Mouse (Mus musculus) testis, adult 2 months (tissue): Measurements from ENCODE around the gene Nifk. TPM values are rescaled to one million over a fixed set of nuclear protein-coding genes. Genes with fewer than 3 reads are reported as not detected.
A peak's percentile ranks its signal among the peaks of the same experiment; 100 is the strongest.

ENCODE experiments used
- H3K27ac ChIP-seq: fragments of 200-500 bp; 2 replicates; pipeline ENCODE4 v1.5.1; 2012; ENCODE audit warnings: low read depth, low read length; ENCODE audit not compliant: control insufficient read depth, insufficient read depth
- H3K27me3 ChIP-seq: fragments of 200-500 bp; 2 replicates; pipeline ENCODE4 v1.6.1; 2012; ENCODE audit warnings: mild to moderate bottlenecking, low read length, moderate library complexity; ENCODE audit not compliant: control insufficient read depth, insufficient read depth
- H3K36me3 ChIP-seq: fragments of 200-500 bp; 2 replicates; pipeline ENCODE4 v1.6.1; 2012; ENCODE audit warnings: mild to moderate bottlenecking, low read length; ENCODE audit not compliant: control insufficient read depth, insufficient read depth
- H3K4me1 ChIP-seq: fragments of 200-500 bp; 2 replicates; pipeline ENCODE4 v1.6.1; 2012; ENCODE audit warnings: low read length; ENCODE audit not compliant: control insufficient read depth, insufficient read depth
- H3K4me3 ChIP-seq: fragments of 200-500 bp; 2 replicates; pipeline ENCODE4 v1.5.1; 2012; ENCODE audit warnings: low read depth, mild to moderate bottlenecking, low read length, moderate library complexity, mixed read lengths; ENCODE audit not compliant: control insufficient read depth
- CTCF ChIP-seq: fragments of 200-500 bp; IDR thresholded peaks from 2 replicates; pipeline ENCODE4 v1.5.1; 2012; ENCODE audit warnings: low read depth, mild to moderate bottlenecking, inconsistent platforms, low read length, moderate library complexity; ENCODE audit not compliant: control insufficient read depth, insufficient read depth, insufficient replicate concordance
- POLR2A ChIP-seq: fragments of 200-500 bp; IDR thresholded peaks from 2 replicates; pipeline ENCODE4 v1.6.1; 2012; ENCODE audit warnings: low read depth, mild to moderate bottlenecking, inconsistent platforms, low read length, moderate library complexity; ENCODE audit not compliant: control insufficient read depth
- polyA plus RNA-seq: library from polyadenylated mRNA; depleted of rRNA; stranded (reverse); fragments of >200 nt; gene quantifications from 2 replicates; pipeline ENCODE4 v1.2.3, GENCODE M21; 2012; rRNA removed

The Nifk gene
- polyA plus RNA-seq: 5.4 and 6.8 TPM in 2 replicates

GRCm38 (mm10) chr1:118321661-118322201 is at the start of gene Nifk:
Nifk (plus strand) TSS chr1:118321839.
- TF ChIP-seq POLR2A: peak; percentile 59; the same call in 1 of the 2 replicates
- peak; percentile 69 for TF ChIP-seq CTCF
- Histone ChIP-seq H3K27me3 (no peaks in the 10 kb centered on the region), H3K27ac (peak within 1 kb of the TSS; percentile 93)

GRCm38 (mm10) chr1:118275139-118275538 is 46.5 kb upstream of the Nifk start:
- TF ChIP-seq CTCF (no peak), POLR2A (no peak)
- no peaks in the 10 kb centered on the region for H3K4me1 ChIP-seq
- H3K27ac ChIP-seq: no peak overlapping the region
- no peaks in the 10 kb centered on the region for H3K27me3 ChIP-seq
- H3K36me3 ChIP-seq: no peaks in the 10 kb centered on the region
- H3K4me3 ChIP-seq: no peak overlapping the region

More at GRCm38 (mm10) chr1:118321661-118322201, at the start of gene Nifk:
- Histone ChIP-seq H3K36me3 (no peaks in the 10 kb centered on the region), H3K4me3 (peak within 1 kb of the TSS; percentile 96), H3K4me1 (peaks cover 8% of the 10 kb centered on the region)

GRCm38 (mm10) chr1:118292291-118292690 is 29.3 kb upstream of the Nifk start:
- TF ChIP-seq CTCF: no peak
- TF ChIP-seq POLR2A: no peak
- no peaks in the 10 kb centered on the region for H3K4me1 ChIP-seq
- no peaks in the 10 kb centered on the region for H3K27me3 ChIP-seq
- H3K27ac ChIP-seq: no peak overlapping the region
- H3K36me3 ChIP-seq: no peaks in the 10 kb centered on the region
- no peak overlapping the region for H3K4me3 ChIP-seq

DNA sequence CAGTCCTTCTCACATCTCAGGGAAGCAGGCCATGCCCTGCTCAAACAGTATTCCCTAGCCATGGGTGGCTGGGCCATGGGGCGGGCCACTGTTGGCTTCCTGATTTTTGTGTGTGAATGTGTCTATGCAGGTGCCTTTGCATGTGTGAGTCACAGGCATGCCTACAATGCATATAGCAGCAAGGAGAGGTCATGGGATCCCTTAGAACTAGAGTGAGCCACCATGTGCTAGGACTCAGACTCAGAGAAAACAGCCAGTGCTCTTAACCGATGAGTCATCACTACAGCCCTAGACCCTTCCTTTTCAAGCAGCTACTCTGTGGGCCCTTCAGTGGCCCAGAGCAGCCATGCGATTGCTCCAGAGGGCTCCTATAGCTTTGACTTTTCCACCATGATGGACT is 27.4 kb upstream of the Nifk start:
- Histone ChIP-seq H3K4me1 (no peaks in the 10 kb centered on the region), H3K27ac (no peak overlapping the region), H3K36me3 (no peaks in the 10 kb centered on the region; the same call in 1 of the 2 replicates), H3K4me3 (no peak overlapping the region), H3K27me3 (no peaks in the 10 kb centered on the region)
- no peak for TF ChIP-seq CTCF
- TF ChIP-seq POLR2A: no peak

DNA sequence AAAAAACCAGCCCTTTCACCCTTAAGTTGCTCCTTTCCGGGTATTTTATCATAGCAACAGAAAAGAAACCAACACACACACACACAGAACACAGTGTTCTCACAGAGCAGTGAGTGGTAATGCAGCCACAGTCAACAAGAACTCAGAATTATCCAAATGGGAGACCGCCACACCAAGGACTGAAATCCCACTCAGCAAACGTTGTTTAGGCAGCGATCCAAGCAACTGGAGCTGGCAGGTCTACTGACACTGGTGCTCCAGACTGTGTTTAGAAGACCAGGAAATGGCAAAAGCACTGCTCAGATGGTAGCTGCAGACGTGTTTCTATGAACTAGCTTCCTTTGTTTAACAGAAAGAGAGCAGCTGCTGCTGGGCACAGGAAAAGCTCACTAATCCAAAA is 26.8 kb upstream of the Nifk start:
- no peak overlapping the region for H3K27ac ChIP-seq
- H3K36me3 ChIP-seq: peaks cover under 1% of the 10 kb centered on the region; the same call in 1 of the 2 replicates
- TF ChIP-seq POLR2A (no peak), CTCF (no peak)
- no peaks in the 10 kb centered on the region for H3K27me3 ChIP-seq
- H3K4me1 ChIP-seq: no peaks in the 10 kb centered on the region
- H3K4me3 ChIP-seq: no peak overlapping the region

- Histone ChIP-seq H3K4me3 (no peak overlapping the region), H3K4me1 (no peaks in the 10 kb centered on the region), H3K27ac (no peak overlapping the region), H3K27me3 (no peaks in the 10 kb centered on the region), H3K36me3 (peaks cover 5% of the 10 kb centered on the region; the same call in 1 of the 2 replicates)
- no peak for TF ChIP-seq CTCF
- no peak for TF ChIP-seq POLR2A
Measured at GRCm38 (mm10) chr1:118296673-118297072, 25.0 kb upstream of the Nifk start.

DNA sequence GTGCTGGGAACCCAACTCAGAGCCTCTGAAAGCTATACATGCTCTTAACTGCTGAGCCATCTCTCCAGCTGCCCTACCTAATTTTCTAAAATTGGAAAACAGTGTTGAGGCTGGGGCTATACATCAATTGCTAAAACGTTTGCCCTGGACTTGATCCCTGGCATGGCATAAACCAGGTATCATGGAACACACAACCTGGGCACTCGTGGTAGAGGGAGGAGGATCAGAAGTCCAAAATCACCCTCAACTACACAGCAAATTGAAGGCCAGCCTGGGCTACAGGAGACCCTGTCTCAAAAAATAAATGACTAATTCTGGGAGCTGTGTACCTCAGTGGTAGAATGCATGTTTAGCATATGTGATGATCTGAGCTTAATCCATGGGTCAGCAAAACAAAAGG is 23.9 kb upstream of the Nifk start:
- Histone ChIP-seq H3K4me3 (no peak overlapping the region), H3K4me1 (no peaks in the 10 kb centered on the region), H3K36me3 (peaks cover 5% of the 10 kb centered on the region; the same call in 1 of the 2 replicates), H3K27ac (no peak overlapping the region), H3K27me3 (no peaks in the 10 kb centered on the region)
- TF ChIP-seq POLR2A (no peak), CTCF (no peak)
